Mouse (Mus musculus): ENCODE data around the gene Myo16. TPM values are rescaled to one million over a fixed set of nuclear protein-coding genes. Genes with fewer than 3 reads are reported as not detected.

The Myo16 gene
- total and polyA plus RNA-seq, 3 experiments, result not detected

DNA sequence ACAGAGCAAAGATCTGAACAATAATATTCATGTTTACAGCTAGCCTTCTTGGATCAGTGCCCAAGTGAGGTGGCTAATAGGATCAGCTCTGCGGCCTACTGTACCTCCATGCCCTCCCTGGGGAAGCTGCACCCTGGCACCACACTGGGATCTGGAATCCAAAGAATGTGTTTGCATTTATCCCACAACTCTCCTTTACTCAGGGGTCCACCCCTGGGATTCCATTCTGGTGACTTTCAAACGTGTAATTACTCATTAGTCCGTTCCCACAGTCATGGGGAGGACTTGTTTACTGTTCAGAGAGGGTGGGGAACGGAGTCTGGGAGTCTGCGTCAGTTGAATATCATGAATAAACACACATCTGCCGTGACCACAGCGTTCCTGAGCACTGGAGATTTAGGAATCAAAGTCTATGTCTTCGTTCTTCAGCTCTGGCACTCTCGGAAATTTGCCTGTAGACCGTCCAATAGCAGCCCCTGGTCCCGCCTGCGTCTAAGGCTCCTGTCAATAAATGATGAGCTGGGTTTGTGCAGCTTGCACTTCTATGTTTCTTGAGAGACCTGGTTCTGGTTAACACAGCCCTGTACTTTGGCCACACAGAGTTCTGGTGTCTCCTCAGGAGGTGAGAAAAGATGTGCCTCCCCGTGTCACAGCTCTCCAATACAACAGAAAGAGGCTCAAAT is 511.3 kb downstream of the Myo16 start:
- no peak for DNase-seq (ENCODE audit: low read depth, low spot score)
- Histone ChIP-seq H3K9me3 (replicated peaks; ENCODE audit: insufficient read depth, low read length) (no peaks in the 10 kb centered on the region), H3K4me3 (ENCODE audit: control insufficient read depth in 1 of 2, insufficient read depth in 1 of 2, low read depth in 2 of 2, low read length in 2 of 2) (no peak overlapping the region), H3K27ac (ENCODE audit: control insufficient read depth, low read depth, low read length) (no peak overlapping the region), H3K79me2 (ENCODE audit: control insufficient read depth, insufficient read depth, low read length, poor library complexity) (no peaks in the 10 kb centered on the region), H3K36me3 (ENCODE audit: control insufficient read depth in 1 of 2, insufficient read depth in 2 of 2, low read length in 2 of 2) (no peaks in the 10 kb centered on the region), H3K4me1 (ENCODE audit: control insufficient read depth in 1 of 2, insufficient read depth in 2 of 2, low read length in 2 of 2) (no peaks in the 10 kb centered on the region), H3K27me3 (ENCODE audit: control insufficient read depth in 1 of 2, insufficient read depth in 2 of 2, low read length in 2 of 2) (no peaks in the 10 kb centered on the region), H3K9ac (ENCODE audit: control insufficient read depth, low read depth, low read length, poor library complexity, severe bottlenecking) (no peak overlapping the region)
- TF ChIP-seq POLR2A (IDR thresholded peaks at IDR 0.05; ENCODE audit: control insufficient read depth in 1 of 2, insufficient read depth in 1 of 2, low read depth in 1 of 2, low read length in 2 of 2, poor library complexity in 1 of 2) (no peak), ETS1 (IDR thresholded peaks at IDR 0.05; ENCODE audit: low read depth, low read length) (no peak), RCOR1 (IDR thresholded peaks at IDR 0.05; ENCODE audit: low read depth, low read length) (no peak), MYB (IDR thresholded peaks at IDR 0.05; ENCODE audit: low read depth, low read length) (no peak), CHD2 (IDR thresholded peaks at IDR 0.05; ENCODE audit: low read length) (no peak), MAZ (IDR thresholded peaks at IDR 0.05; ENCODE audit: low read depth, low read length) (no peak)

DNA sequence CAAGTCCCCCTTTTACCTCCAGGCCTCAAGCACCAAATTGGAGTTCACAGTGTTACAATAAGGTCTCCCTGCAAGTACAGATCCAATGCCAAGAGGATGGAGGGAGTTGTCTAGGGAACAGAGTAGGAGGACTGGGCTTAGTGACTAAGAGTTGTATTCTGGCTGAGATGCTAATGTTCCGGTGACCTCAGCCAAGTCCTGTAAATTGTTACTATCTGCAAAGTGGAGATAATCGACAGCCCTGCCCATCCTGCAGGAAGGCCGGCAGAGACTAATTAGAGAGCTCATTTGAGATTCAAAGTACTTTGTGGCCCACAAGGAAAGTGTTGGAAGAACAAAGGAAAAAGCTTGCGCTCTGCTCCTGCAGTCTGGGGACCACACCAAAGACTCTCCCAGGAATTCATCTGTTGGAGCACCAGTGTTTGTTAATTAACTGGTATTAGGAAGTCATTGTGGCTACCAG is 512.1 kb downstream of the Myo16 start:
- no peaks in the 10 kb centered on the region for H3K27me3 ChIP-seq (ENCODE audit: control insufficient read depth in 1 of 2, insufficient read depth in 2 of 2, low read length in 2 of 2)
- no peaks in the 10 kb centered on the region for H3K79me2 ChIP-seq (ENCODE audit: control insufficient read depth, insufficient read depth, low read length, poor library complexity)
- H3K36me3 ChIP-seq (ENCODE audit: control insufficient read depth in 1 of 2, insufficient read depth in 2 of 2, low read length in 2 of 2), result no peaks in the 10 kb centered on the region
- H3K4me1 ChIP-seq (ENCODE audit: control insufficient read depth in 1 of 2, insufficient read depth in 2 of 2, low read length in 2 of 2), result no peaks in the 10 kb centered on the region
- no peak overlapping the region for H3K27ac ChIP-seq (ENCODE audit: control insufficient read depth, low read depth, low read length)
- no peaks in the 10 kb centered on the region for H3K9me3 ChIP-seq (replicated peaks; ENCODE audit: insufficient read depth, low read length)
- H3K9ac ChIP-seq (ENCODE audit: control insufficient read depth, low read depth, low read length, poor library complexity, severe bottlenecking), result no peak overlapping the region
- H3K4me3 ChIP-seq (ENCODE audit: control insufficient read depth in 1 of 2, insufficient read depth in 1 of 2, low read depth in 2 of 2, low read length in 2 of 2), result no peak overlapping the region
- no peak for DNase-seq (ENCODE audit: low read depth, low spot score)
- no peak for TF ChIP-seq RAD21 (IDR thresholded peaks at IDR 0.05; ENCODE audit: low read depth, low read length)
- no peak for TF ChIP-seq MYC (IDR thresholded peaks at IDR 0.05; ENCODE audit: low read depth, low read length)
- no peak for TF ChIP-seq ZKSCAN1 (IDR thresholded peaks at IDR 0.05; ENCODE audit: low read depth, low read length)
- no peak for TF ChIP-seq GABPA (IDR thresholded peaks at IDR 0.05; ENCODE audit: low read depth, low read length)
- no peak for TF ChIP-seq MEF2A (IDR thresholded peaks at IDR 0.05; ENCODE audit: extremely low read depth, insufficient replicate concordance, low read depth, low read length, poor library complexity, severe bottlenecking)
- TF ChIP-seq CHD1 (IDR thresholded peaks at IDR 0.05; ENCODE audit: low read depth, low read length), result no peak
- no peak for TF ChIP-seq RCOR1 (IDR thresholded peaks at IDR 0.05; ENCODE audit: low read depth, low read length)

DNA sequence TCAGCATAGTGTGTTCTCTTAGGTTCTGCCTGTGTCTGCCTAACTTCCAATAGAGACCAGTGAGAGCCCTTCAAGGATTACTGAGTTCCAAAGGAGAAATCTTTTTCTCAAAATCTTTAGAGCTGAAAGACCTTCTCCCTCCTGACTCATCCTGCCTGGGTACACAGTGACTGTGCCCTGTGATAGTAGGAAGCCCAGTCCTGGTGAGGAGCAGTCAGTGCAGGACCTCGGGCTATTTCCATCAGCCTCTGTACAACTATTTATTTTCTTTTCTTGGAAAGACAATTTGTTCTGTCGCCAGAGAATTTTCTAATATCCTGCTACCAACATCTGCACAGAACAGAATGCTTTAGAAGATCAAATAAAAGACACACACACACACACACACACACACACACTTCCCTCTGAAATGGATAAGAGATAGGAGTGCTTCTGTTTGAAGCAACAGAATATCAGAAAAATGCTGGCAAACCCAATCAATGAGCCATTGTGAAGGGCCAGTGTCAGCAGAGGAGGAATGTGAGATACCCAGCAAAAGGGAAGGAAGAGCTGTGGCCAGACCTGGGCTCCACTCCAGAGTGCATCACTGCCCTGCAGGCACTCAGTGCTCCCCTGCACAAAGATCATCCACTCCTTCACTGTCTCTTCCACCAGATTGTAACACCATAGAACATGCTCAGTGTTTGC is 518.3 kb downstream of the Myo16 start:
- Histone ChIP-seq H3K27ac (ENCODE audit: control insufficient read depth, low read depth, low read length) (no peak overlapping the region), H3K79me2 (ENCODE audit: control insufficient read depth, insufficient read depth, low read length, poor library complexity) (no peaks in the 10 kb centered on the region)
- TF ChIP-seq ZNF384 (IDR thresholded peaks at IDR 0.05; ENCODE audit: low read depth, low read length) (no peak), RAD21 (IDR thresholded peaks at IDR 0.05; ENCODE audit: low read depth, low read length) (no peak), BHLHE40 (IDR thresholded peaks at IDR 0.05; ENCODE audit: borderline replicate concordance, low read depth, low read length) (no peak), MAFK (IDR thresholded peaks at IDR 0.05; ENCODE audit: borderline replicate concordance, low read depth, low read length) (no peak), NRF1 (IDR thresholded peaks at IDR 0.05; ENCODE audit: insufficient read depth, low read depth, low read length, poor library complexity, severe bottlenecking) (no peak), KAT2A (conservative IDR thresholded peaks at IDR 0.05; ENCODE audit: low read depth, low read length) (no peak), USF1 (IDR thresholded peaks at IDR 0.05; ENCODE audit: low read depth, low read length) (no peak), MXI1 (IDR thresholded peaks at IDR 0.05; ENCODE audit: low read depth, low read length) (no peak)

More for the DNA sequence above, 518.3 kb downstream of the Myo16 start:
- Histone ChIP-seq H3K9ac (ENCODE audit: control insufficient read depth, low read depth, low read length, poor library complexity, severe bottlenecking) (no peak overlapping the region), H3K4me1 (ENCODE audit: control insufficient read depth in 1 of 2, insufficient read depth in 2 of 2, low read length in 2 of 2) (no peaks in the 10 kb centered on the region), H3K27me3 (ENCODE audit: control insufficient read depth in 1 of 2, insufficient read depth in 2 of 2, low read length in 2 of 2) (no peaks in the 10 kb centered on the region), H3K9me3 (replicated peaks; ENCODE audit: insufficient read depth, low read length) (no peaks in the 10 kb centered on the region), H3K36me3 (ENCODE audit: control insufficient read depth in 1 of 2, insufficient read depth in 2 of 2, low read length in 2 of 2) (no peaks in the 10 kb centered on the region), H3K4me3 (ENCODE audit: control insufficient read depth in 1 of 2, insufficient read depth in 1 of 2, low read depth in 2 of 2, low read length in 2 of 2) (no peak overlapping the region)
- DNase-seq (ENCODE audit: low read depth, low spot score), result no peak
